Mouse (Mus musculus): ENCODE results near the gene Sorcs2.

DNA sequence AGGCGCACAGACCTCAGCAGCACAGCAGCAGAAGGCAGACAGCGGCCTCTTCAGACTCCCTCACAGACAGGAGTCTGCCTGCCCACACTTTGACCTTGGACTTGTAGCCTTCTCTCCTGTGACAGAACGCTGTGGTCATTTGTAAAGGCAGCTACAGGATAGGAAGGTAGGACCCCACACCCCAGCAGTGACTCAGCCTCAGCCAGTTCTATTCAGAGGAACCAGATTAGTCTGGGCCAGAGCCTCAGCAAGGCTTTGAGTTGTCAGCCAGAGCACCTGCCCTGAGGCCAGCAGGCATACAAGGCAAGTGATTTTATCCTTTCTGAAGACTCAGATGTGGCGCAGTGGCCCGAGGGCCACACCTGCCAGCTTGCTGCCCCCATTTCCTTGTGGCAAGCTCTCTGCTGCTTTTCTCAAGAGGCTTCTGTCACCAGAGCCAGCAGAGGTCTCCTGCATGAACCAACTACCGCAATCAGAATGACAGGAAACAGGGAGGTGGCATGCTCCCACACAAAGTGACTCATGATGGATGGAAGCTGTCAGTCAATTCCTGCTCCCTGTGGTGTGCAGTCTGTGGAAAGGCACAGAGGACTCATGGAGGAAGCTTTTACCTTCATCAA lies 16.9 kb upstream of the Sorcs2 start:
- TF ChIP-seq POLR2A (IDR thresholded peaks at IDR 0.05; ENCODE audit: low read depth, low read length) (no peak), CTCF (IDR thresholded peaks at IDR 0.05; ENCODE audit: extremely low read depth, insufficient read depth, insufficient read length, insufficient replicate concordance) (no peak)

All from spleen, adult 2 months (tissue).